Mouse (Mus musculus): ENCODE results near the gene Cpt2.

The Cpt2 gene

DNA sequence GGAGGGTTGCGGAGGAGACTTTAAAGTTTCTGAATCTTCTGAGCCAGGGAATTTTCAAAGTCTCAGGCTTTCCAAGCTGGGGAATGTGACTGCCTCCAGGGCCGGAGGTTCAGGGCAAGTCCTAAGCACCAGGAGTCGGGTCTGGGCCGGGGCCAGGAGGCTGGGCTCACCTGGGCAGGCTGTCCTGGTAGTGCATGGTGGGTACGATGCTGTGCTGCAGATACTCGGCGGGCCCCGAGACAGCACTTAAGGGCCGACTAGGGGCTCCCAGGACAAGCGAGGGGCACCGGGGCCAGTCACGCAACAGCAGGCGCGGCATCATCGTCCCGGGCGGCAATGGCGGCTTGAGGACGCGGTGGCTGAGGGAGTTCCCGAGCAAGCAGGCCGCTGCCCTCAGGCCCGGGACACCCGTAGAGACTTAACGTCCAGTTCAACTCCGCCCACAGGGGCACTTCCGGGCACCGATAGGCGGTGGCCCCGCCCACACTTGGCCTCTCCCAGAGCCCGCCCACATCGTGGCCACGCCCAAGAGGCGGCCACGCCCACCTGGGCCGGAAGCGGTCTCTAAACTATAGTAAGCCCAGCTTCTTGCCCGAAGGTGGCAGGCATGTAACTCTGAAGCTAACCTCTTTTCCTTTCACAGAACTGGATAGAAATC, at the start of gene Cpt2:
Gene Cpt2, minus strand, starts transcription at position 466 of the 658 bp plus-strand sequence.
- DNase-seq (ENCODE audit: low spot score in 2 of 2): peak; percentile 93 to 96

DNA sequence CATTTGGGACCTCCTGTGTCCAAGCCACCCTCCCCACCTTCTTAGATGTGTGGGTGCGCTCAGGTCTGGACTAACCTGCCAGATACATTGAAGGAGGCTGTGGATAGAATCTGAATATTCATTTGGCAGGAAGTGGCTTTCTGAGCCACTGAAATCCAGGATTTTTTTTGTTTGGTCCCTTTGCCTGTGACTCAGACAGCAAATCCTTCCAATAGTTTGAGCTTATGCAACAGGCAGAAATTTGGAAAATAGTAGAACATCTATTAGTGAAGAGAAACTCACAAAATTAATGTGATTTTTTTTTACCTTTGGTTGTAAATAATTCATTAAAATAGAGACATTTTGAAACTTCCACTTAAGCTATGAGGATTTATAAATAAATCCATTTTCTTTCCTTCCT, 47.8 kb upstream of the Cpt2 start:
- no peak for DNase-seq (ENCODE audit: low spot score in 2 of 2)

DNA sequence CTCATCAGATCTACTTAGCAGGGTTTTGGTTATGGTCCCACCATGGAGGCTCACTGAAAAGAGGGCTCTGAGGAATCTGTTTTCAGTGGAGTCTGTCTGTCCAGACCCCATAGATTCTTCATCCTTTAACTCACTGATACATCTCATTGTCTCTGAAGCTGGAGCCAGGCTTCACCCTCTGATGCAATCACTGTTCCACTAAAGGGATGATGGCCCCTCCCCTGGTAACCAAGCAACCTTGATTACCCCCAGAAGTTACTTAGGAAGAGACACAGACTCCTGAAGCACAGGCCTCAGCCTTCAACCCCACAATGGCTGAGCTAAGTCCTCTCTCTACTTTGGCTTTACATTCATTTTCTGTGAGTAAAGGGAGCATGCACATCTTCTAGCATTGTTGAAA, 46.4 kb upstream of the Cpt2 start:
- DNase-seq (ENCODE audit: low spot score in 2 of 2): no peak

DNA sequence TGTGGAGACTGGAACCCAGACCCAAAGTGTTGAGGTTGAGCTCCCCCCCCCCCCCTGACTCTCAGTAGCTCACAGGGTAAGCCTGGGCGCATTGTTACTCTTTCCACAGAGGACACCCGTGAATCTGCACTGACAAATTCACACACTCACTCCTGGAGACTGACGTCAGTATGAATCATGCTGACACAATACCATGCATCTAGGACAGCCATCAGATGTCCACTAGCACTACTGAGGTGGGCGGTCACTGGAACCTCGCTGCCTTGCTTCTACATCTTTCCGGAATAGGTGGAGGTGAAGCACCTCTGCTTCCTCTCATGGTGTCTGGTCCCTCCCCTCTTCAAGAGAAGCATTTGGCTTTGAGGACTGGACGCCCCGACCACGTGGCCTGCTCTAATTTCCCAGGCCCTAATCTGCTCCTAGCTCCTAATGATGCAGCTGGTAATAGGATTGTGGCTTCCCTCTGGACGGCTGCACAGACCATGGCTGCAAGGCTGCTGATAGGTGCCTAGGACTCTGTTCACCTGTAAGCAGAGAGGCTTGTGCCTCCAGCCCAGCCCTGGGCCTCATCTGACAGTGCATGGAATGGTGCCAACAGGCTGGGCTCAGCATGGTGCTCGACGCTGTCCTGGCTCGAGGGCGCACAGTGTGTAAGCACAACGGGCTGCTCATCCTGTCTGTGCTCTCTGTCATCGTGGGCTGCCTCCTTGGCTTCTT, 44.7 kb upstream of the Cpt2 start, which contains the start of gene Slc1a7:
Gene Slc1a7, plus strand, starts transcription at position 367 of the 717 bp plus-strand sequence.
- DNase-seq (ENCODE audit: low spot score in 2 of 2): no peak

DNA sequence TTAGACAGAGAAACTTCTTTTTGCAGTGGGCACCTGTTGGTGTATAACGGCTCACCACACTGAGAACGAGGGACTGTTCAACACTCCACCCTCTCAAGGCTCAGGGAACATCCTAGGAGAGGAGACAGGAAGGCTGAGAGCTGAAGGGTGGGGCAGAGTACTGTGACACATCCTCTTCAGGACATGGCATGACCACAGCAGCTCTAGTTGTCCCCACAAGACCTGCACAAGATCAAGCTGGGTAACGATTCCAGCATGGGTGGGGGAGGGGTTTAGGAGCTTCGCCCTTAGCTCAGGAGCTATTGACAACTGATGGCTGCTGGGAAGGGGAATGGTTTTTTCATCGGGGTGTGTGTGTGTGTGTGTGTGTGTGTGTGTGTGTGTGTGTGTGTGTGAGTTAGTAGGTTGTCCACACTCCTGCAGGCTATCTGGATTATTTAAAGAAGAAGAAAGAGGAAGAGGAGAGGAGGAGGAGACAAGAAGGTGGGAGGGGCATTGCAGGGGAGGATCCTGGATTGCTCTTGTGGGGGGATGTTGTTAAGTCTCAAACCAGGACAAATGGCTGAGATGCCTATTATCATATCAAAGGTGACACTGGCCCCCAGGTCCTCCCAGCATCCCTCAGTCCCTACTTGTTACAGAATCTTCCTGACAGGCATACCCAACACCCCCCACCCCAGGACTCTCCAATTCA, 43.2 kb upstream of the Cpt2 start:
- no peak for DNase-seq (ENCODE audit: low spot score in 2 of 2)

DNA sequence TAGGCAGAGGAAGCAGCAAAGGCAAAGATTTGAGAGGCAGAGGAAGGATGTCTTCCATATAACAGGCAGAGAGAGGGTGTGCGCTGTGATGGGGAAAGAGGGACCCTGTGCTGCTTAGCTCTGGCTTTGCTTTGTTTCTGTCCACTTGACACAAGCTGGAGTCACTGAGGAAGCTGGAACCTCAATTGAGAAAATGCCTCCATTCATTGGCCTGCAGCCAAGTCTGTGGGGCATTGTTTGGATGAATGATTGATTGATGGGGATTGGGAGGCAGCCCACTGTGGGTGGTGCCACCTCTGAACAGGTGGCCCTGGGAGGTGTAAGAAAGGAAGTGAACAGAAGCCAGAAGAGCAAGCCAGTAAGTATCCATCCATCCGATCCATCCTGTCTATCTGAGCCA, 39.4 kb upstream of the Cpt2 start:
- DNase-seq (ENCODE audit: low spot score in 2 of 2): no peak

DNA sequence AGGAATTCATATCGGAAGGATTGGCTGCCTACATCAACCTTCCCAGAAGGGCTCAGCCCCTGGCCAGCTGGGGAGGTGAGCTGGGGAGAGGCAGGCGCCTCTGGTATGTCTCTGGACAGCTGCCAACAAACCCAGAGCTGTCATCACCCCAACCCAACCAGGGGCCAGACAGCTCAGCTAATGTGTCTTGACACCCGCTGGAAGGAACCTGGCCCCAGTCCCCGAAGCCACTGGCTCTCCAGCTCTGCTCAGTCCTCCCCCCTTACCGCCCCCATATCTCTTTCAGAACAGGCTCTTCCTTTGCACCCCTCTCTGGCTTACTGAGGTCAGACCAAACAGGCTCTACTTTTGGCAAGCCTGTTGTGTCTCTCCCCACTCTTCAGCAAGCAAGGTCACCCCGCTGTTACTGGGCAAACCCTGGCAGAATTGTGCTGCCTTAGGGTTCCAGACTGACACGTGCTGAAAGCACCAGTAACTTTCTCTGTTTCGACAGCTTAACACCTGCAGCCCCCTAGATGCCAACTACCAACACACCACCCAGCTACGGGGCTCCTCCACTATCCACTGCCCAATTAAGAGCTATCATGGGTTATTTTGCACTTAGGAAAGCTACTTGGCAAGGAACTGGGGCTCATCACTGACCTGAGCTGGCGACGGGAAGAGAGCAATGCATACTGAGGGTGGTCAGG, 38.8 kb upstream of the Cpt2 start:
- DNase-seq (ENCODE audit: low spot score in 2 of 2): no peak

DNA sequence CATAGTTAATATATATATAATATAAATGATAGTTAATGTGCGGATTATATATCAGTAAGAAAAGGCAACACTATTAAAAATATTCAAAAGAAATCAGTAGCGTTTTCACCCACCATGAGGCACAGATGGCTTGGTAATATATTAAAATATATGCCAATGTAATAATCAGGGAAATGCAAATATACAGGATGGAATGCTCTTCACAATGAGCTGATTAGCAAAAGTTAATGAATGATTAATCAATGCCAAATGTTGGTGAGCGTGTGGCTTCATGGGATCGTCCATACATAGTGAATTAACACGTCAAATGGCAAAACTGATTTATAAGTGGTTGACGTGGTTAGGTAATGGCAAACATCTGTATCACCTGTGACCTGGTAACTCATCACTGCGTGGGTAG, 35.1 kb upstream of the Cpt2 start:
- DNase-seq (ENCODE audit: low spot score in 2 of 2): no peak

DNA sequence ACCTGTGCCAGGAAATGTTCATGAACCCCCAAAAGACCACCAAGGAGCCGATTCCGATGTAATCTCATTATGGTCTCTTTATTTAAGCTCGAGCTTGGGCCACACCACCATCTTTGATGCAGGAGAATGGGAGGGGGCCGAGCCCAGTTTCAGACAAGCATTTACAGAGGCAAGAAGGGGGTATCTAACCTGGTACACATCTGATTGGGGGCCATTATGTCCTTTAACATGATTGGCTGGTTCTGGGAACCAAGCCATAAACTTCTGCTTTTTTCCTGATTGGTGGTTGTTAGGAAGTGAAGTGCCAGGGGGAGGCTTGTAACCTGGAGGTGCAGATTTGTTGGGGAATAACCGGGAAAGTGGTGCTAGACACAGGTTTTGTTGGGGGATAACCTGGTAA, 32.3 kb upstream of the Cpt2 start:
- no peak for DNase-seq (ENCODE audit: low spot score in 2 of 2)

DNA sequence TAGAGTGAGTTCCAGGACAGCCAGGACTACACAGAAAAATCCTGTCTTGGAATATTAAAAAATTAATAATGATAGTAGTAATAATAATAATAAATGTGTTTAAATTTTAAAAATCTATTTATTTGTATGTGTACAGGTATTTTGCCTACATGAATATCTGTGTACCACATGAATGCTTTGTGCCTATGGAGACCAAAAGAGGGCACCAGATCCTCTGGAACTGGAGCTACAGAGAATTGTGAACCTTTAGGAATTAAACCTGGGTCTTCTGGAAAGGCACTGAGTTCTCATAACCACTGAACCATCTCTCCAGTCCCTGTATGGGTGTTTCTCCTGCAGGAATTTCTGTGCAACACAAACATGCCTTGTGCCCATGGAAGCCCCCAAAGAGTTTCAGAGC, 29.4 kb upstream of the Cpt2 start:
- no peak for DNase-seq (ENCODE audit: low spot score in 2 of 2)

DNA sequence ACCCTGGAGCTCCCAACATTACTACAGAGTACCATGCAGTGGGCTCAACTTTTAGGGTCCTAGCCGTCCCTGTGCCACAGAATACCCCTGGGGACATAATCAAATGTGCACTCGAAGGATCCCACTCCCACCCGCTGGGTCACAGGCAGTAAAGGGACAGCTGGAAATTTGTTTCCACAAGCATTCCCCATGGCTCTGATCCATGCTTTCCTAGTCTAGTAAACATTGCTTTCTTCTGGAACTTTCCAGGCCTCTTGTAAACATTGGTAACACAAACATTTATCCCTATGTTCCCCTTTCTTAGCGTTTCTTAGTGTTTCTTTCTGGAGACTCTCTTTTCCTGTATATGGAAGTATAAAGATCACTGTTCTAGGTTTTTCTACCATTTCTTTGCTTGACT, 26.5 kb upstream of the Cpt2 start:
- no peak for DNase-seq (ENCODE audit: low spot score in 2 of 2)

DNA sequence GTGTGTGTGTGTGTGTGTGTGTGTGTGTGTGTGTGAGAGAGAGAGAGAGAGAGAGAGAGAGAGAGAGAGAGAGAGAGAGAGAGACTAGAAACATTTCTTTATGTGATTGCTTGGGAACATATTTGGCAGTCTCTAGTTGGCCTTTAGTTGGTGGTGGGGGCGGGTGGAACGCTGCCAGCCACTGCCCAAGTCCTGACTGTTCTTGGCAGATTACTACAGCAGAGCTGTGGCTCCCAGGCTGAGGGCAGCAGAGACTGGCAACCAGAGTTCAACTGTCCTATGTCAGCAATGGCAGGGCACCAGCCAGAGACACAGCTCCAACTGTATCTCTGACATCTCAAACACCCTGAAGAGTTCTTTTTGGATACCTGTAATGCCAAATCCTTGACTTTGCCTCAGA, 20.7 kb upstream of the Cpt2 start:
- DNase-seq (ENCODE audit: low spot score in 2 of 2): no peak

DNA sequence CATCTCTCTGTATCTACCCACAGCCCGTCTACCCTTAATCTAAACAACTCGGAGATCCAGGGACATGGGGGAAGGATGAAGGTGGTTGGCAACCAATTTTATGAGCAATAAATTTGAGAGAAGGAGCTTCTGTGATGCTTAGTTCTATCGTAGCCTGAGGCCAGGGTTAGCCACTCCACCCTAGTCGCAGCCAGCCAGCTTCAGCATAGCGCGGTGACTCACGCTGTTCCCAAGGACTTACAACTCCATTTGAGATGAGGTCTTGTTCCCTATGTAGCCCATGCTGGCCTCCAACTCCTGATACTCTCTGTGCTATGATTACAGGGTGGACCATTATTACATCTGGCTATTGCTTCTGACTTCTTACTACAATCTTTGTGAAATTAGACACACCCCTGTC, 19.3 kb upstream of the Cpt2 start:
- no peak for DNase-seq (ENCODE audit: low spot score in 2 of 2)

DNA sequence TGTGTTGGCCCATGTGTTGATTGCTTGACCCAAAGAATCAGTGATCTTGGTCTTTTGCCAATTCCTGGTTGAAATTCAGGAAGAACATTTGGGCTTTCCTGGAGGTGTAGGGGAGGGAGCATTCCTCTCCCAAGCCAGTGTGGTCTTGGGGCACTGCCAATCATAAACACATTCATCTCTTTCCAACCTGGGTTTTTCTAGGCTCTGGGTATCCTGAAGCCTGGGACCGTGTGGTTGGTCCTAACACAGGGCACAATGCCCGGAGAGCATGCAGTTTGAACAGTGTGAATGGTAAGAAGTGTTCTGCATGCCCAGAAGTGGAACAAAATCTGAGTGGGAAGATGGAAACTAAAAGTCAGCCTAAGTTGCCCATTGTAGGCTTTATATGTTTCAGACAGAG, 14.7 kb upstream of the Cpt2 start:
- DNase-seq (ENCODE audit: low spot score in 2 of 2): no peak

DNA sequence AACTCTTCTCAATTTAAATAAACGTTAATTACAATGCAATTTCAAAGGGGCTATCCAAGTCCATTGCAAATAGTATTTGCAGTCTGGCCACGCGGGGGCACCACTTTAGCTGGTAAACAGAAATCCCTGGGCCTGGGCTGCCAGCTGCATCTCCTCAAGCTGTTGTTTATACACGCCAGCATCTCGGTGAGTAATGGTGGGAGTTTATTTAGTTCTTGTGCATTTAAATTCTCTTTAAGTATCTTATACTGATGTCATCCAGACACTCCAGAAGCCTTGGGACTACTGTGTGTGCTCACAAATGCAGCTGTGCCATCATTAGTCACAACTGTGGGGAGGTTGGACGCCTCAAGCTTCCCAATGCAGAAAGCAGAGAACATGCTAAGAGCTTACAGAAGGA, 13.9 kb upstream of the Cpt2 start:
- peak in 1 of 2 experiments; percentile 66 for DNase-seq (ENCODE audit: low spot score in 2 of 2)

DNA sequence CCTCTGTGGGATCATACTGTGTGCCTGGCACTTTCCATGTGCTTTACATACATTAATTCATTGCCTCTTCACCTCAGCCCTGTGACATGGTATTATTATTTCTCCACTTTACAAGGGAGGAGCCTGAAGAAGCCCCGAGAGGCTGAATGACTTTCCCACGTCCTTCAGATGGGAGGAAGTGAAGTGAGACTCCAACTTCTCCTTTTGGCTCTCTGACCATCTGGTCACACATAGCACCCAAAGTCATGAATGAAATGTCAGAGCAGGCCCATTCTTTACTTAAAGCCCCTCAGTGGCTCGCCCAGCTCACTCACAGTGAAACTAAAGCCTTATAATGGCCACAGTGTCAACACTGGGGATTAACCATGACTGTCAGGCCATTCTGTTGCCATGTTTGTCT, 11.8 kb upstream of the Cpt2 start:
- DNase-seq (ENCODE audit: low spot score in 2 of 2): no peak

DNA sequence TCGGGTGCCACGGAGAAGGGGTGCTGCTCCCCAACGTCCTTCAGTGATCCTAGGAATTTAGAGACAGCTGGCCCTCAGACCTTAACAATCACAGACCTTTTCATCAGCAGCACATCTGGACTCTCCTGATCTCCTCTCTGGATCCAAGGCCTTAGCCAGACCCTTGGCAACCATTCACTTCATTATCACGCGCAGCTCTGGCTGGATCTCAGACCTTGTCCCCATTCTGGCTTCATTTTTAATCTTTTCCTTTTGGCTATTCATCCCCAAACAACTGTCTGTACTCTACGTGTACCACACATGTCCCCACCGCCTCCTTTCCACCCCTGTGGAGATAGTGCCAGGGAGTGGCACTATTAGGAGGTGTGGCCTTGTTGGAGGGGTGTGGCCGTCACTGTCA, 9.8 kb upstream of the Cpt2 start:
- no peak for DNase-seq (ENCODE audit: low spot score in 2 of 2)

DNA sequence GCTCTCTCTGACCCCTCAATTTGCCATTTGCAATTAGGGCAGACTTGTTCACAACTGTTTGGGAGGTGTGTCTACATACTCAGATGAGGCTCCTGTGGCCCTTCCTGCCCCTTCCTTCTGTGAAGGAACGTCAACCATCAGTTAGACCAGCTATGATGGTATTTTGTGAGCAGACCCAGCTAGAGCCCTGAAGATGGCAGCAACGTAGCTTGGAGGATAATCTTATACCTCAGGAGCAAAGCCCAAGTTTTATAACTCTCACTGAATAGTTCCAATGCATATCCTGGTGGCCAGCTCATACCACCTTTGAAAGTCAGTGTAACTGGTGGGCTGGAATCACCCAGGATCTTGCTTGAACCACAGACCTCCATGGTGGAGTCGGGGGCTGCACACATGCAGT, 8.0 kb upstream of the Cpt2 start:
- no peak for DNase-seq (ENCODE audit: low spot score in 2 of 2)

DNA sequence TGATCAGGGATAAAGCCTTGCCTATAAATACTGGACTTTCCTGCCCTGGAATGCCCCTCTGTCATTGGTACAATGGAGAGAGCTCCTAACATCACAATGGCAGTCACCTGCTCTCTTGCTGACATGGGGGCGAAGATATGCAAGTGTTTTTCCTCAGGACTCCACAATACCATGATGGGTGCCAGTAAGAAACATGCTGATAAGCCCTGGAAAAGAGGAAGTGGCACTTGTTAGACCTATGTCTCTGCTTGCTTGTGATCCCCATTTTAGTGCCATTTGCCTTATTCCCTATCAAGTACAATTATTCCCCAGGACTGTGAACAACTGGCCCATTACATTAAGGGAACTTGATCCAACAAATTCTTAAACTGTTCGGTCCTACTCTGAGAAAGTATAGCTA, 5.3 kb upstream of the Cpt2 start:
- DNase-seq (ENCODE audit: low spot score in 2 of 2): no peak

DNA sequence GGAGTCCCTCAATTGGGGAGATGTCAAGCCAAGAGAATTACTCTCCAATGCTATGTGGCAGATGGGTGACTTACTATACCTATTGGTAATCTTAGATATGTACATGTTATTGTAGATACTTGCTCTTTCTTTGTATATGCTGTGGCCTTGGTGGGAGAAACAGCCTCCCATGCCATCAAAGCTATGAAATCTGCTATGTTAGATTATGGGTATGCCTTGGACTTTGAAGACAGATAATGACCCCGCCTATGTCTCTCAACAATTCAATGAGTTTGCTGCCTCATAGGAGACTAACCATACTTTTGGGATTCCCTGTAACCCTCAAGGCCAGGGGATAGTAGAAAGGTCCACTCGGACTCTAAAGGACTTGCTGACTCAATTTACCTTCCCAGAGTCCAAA, 4.9 kb upstream of the Cpt2 start:
- DNase-seq (ENCODE audit: low spot score in 2 of 2): no peak

DNA sequence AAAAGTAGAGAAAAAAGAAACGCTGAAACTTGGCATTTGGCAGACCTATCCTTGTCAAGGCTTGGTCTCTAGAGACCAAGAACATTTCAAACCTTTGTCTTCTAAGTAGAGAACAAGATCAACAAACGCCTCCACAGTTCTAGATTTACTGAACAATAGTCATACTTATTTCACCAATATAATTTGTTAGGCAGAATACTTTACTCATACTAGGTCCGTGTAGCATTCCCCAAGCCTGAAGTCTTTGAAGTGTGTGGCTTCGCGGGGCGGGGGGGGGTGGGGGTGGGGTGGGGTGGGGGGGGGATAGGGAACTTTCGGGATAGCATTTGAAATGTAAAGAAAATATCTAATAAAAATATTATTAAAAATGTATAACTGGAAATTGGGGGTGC, 389 bp upstream of the Cpt2 start:
- no peak for DNase-seq (ENCODE audit: low spot score in 2 of 2)

DNA sequence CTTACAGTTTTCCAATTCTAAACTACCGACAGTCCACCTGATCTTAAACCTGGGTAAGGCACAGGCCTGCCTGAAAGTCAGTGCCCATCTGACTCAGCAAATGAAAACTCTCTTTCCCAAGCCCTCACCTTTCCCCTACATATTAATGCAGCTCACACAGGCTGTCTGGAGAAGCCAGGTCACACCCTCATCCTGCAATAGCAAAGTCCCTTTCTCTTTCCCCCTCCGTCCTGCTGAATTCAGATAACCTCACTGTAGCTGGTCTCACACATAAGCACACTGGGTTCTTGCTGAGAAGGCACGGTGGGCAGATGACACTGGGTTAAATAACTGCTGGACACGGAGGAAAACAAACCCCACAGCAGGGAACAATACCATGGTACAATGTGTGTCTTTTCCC, 1.5 kb downstream of the Cpt2 start:
- no peak for DNase-seq (ENCODE audit: low spot score in 2 of 2)
